Mouse (Mus musculus) stomach, postnatal 0 days (tissue): ENCODE results near the gene Hand1.

Experiments
- CTCF ChIP-seq: IDR thresholded peaks from 2 replicates; pipeline ENCODE4 v1.5.1; 2016; ENCODE audit warnings: antibody characterized with exemption, low read depth, mild to moderate bottlenecking, moderate library complexity
- EP300 ChIP-seq: optimal IDR thresholded peaks from 2 replicates; pipeline ENCODE3; 2016; ENCODE audit warnings: antibody characterized with exemption

DNA sequence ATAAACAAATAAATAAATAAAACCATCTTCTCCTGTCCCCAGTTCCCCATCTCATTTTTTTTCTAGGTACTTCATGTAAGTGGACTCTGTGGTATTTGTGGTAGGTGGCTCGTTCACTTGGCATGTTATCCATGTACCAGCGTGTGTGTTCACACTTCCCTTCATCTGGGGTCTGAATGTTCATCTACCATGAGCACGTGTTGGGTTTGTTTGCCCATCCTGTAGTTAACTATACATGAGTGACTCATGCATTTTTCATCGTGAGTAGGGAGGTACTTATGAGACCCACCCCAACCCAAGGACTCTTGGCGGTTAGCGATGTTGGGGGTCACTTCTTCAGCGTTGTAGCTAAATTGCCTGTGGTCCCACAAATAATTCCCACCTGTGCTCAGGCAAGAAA lies 29.5 kb upstream of the Hand1 start:
- TF ChIP-seq CTCF (no peak), EP300 (no peak)
